Comparison of ENCODE assay signal across 8 mouse cellular contexts in genomic region chr15:80711401-80712151, GRCm38 (mm10). TPM values are rescaled to one million over a fixed set of nuclear protein-coding genes. Genes with fewer than 3 reads are reported as not detected.
DNase-seq lines count a peak whose midpoint lies in the region; ATAC-seq and TF ChIP-seq lines count a peak whose summit lies in the region.

No protein-coding gene starts in this region.

- H3K4me3 ChIP-seq in forebrain, embryonic 10.5 days, result peak overlapping the region; percentile 95
- H3K4me3 ChIP-seq in heart, embryonic 14.5 days (ENCODE audit: control insufficient read depth in 1 of 2, insufficient read depth in 1 of 2, low read depth in 1 of 2, low read length in 2 of 2), result peak overlapping the region; percentile 91 to 94
- peak overlapping the region; percentile 98 for H3K4me3 ChIP-seq in liver, postnatal 0 days (ENCODE audit: low read depth, low read length)
- H3K4me3 ChIP-seq in neural tube, embryonic 13.5 days, result peak overlapping the region; percentile 68

- peaks cover 23% of the 10 kb centered on the region for H3K4me1 ChIP-seq in forebrain, embryonic 10.5 days
- H3K4me1 ChIP-seq in heart, embryonic 14.5 days (ENCODE audit: control insufficient read depth in 2 of 2, insufficient read depth in 2 of 2, low read length in 2 of 2), result peaks cover 11 to 25% of the 10 kb centered on the region in 2 experiments
- H3K4me1 ChIP-seq in liver, postnatal 0 days (ENCODE audit: insufficient read depth), result peaks cover 28% of the 10 kb centered on the region
- peaks cover 39% of the 10 kb centered on the region for H3K4me1 ChIP-seq in neural tube, embryonic 13.5 days (replicated peaks)

- peak overlapping the region; percentile 91 for H3K27ac ChIP-seq in forebrain, embryonic 10.5 days
- H3K27ac ChIP-seq in heart, embryonic 14.5 days (replicated peaks in 1 of 2; ENCODE audit: control insufficient read depth in 1 of 2, insufficient read depth in 1 of 2, low read depth in 2 of 2, low read length in 2 of 2), result peak overlapping the region; percentile 81 to 89
- H3K27ac ChIP-seq in liver, postnatal 0 days (ENCODE audit: low read depth), result peak overlapping the region; percentile 99
- peak overlapping the region; percentile 92 for H3K27ac ChIP-seq in neural tube, embryonic 13.5 days (replicated peaks)

- WGBS in forebrain, embryonic 10.5 days, result under 1% methylated on average over 105 of the region's 106 CpGs
- under 1% methylated on average over 76 of the region's 106 CpGs for WGBS in heart, embryonic 14.5 days
- WGBS in liver, postnatal 0 days (ENCODE audit: insufficient replicate concordance), result under 1% methylated on average over 55 of the region's 106 CpGs
- WGBS in neural tube, embryonic 13.5 days, result under 1% methylated on average over 74 of the region's 106 CpGs

- H3K36me3 ChIP-seq in forebrain, embryonic 10.5 days (replicated peaks), result no peaks in the 10 kb centered on the region
- H3K36me3 ChIP-seq in heart, embryonic 14.5 days (ENCODE audit: control insufficient read depth, insufficient read depth, low read length), result no peaks in the 10 kb centered on the region
- 0 out of 2 replicates have a peak, but pooled peaks cover 3% of the 10 kb centered on the region for H3K36me3 ChIP-seq in liver, postnatal 0 days (replicated peaks; ENCODE audit: insufficient read depth, low read length)
- no peaks in the 10 kb centered on the region for H3K36me3 ChIP-seq in neural tube, embryonic 13.5 days

- peak; percentile 49 to 66 for DNase-seq in CD8-positive naive resting alpha-beta T cell, adult 2 months (ENCODE audit: low read depth in 2 of 2, low spot score in 2 of 2)
- peak; percentile 71 for DNase-seq in brain, embryonic 14.5 days (ENCODE audit: low read depth)
- DNase-seq in forebrain, embryonic 10.5 days (ENCODE audit: extremely low spot score, low spot score), result peak; percentile 61
- DNase-seq in kidney, postnatal 10 days, result peak; percentile 74
- peak; percentile 80 for DNase-seq in liver, postnatal 0 days
- DNase-seq in testis, postnatal 10 days (ENCODE audit: low spot score), result peak; percentile 79

- peaks cover 5% of the 10 kb centered on the region; the same call in 1 of the 2 replicates for H3K27me3 ChIP-seq in forebrain, embryonic 10.5 days (ENCODE audit: poor library complexity, severe bottlenecking)
- H3K27me3 ChIP-seq in heart, embryonic 14.5 days (ENCODE audit: control insufficient read depth, insufficient read depth, low read length), result no peaks in the 10 kb centered on the region
- H3K27me3 ChIP-seq in liver, postnatal 0 days (ENCODE audit: insufficient read depth, low read length), result no peaks in the 10 kb centered on the region
- H3K27me3 ChIP-seq in neural tube, embryonic 13.5 days, result no peaks in the 10 kb centered on the region

- H3K9me3 ChIP-seq in forebrain, embryonic 10.5 days, result no peaks in the 10 kb centered on the region
- no peaks in the 10 kb centered on the region for H3K9me3 ChIP-seq in heart, embryonic 14.5 days (ENCODE audit: control insufficient read depth, low read length)
- no peaks in the 10 kb centered on the region for H3K9me3 ChIP-seq in liver, postnatal 0 days (ENCODE audit: low read length)
- no peaks in the 10 kb centered on the region for H3K9me3 ChIP-seq in neural tube, embryonic 13.5 days

- peak; percentile 40; the same call in 1 of the 2 replicates for ATAC-seq in heart, embryonic 14.5 days (ENCODE audit: insufficient number of reproducible peaks, insufficient read depth, low FRiP score, low read depth)
- ATAC-seq in liver, postnatal 0 days, result peak; percentile 16
- peak; percentile 50 for ATAC-seq in neural tube, embryonic 13.5 days (ENCODE audit: low read depth)

- peak overlapping the region; percentile 86 for H3K9ac ChIP-seq in heart, embryonic 14.5 days (ENCODE audit: low read length)
- H3K9ac ChIP-seq in liver, postnatal 0 days (replicated peaks), result peak overlapping the region; percentile 100
- H3K9ac ChIP-seq in neural tube, embryonic 13.5 days, result peak overlapping the region; percentile 90

- no peak for TF ChIP-seq EP300 in liver, postnatal 0 days (IDR thresholded peaks at IDR 0.05; ENCODE audit: low read depth)

- H3K4me2 ChIP-seq in heart, embryonic 14.5 days (ENCODE audit: low read length), result peak overlapping the region; percentile 93
- peak overlapping the region; percentile 77 for H3K4me2 ChIP-seq in liver, postnatal 0 days (ENCODE audit: low read depth, low read length)
- H3K4me2 ChIP-seq in neural tube, embryonic 13.5 days, result peak overlapping the region; percentile 83

- 0 out of 2 replicates have a peak, but pooled peaks have one; percentile 11 for TF ChIP-seq POLR2A in brain, embryonic 14.5 days (IDR thresholded peaks at IDR 0.05; ENCODE audit: borderline replicate concordance, extremely low read depth, insufficient read depth, insufficient read length, poor library complexity, severe bottlenecking)

- no peak for TF ChIP-seq CTCF in brain, embryonic 14.5 days (IDR thresholded peaks at IDR 0.05; ENCODE audit: borderline replicate concordance, extremely low read depth, insufficient read depth, insufficient read length)
- TF ChIP-seq CTCF in liver, postnatal 0 days (IDR thresholded peaks at IDR 0.05; ENCODE audit: low read depth), result no peak

RNA-seq across cellular contexts. Expression of gene Tnrc6b, which starts 0.5 kb away (rescaled TPM):
- 14.7 and 46.2 TPM in 2 replicates for polyA plus RNA-seq in brain, embryonic 14.5 days (2012; rRNA removed)
- polyA plus RNA-seq in forebrain, embryonic 10.5 days (2016; fragmentation: Nextera tagmentation; extraction: Ambion mirVana), result 40.5 and 43.4 TPM in 2 replicates
- polyA plus RNA-seq in heart, embryonic 14.5 days (2014; fragmentation: Nextera tagmentation; extraction: Ambion mirVana), result 15.4 and 17.0 TPM in 2 replicates
- polyA plus RNA-seq in liver, postnatal 0 days (2015; fragmentation: Nextera tagmentation; extraction: Ambion mirVana), result 6.3 and 9.6 TPM in 2 replicates
- polyA plus RNA-seq in neural tube, embryonic 13.5 days (2015; fragmentation: Nextera tagmentation; extraction: Ambion mirVana), result 32.7 and 35.5 TPM in 2 replicates

RNA-seq across cellular contexts. Expression of gene Fam83f, which starts 39.9 kb away (rescaled TPM):
- polyA plus RNA-seq in brain, embryonic 14.5 days (2012; rRNA removed), result 0.33 and 0.36 TPM in 2 replicates
- polyA plus RNA-seq in forebrain, embryonic 10.5 days (2016; fragmentation: Nextera tagmentation; extraction: Ambion mirVana), result 0.37 and 0.68 TPM in 2 replicates
- polyA plus RNA-seq in heart, embryonic 14.5 days (2014; fragmentation: Nextera tagmentation; extraction: Ambion mirVana), result 0.07 TPM in 2 replicates
- 1.8 and 2.3 TPM in 2 replicates for polyA plus RNA-seq in liver, postnatal 0 days (2015; fragmentation: Nextera tagmentation; extraction: Ambion mirVana)
- polyA plus RNA-seq in neural tube, embryonic 13.5 days (2015; fragmentation: Nextera tagmentation; extraction: Ambion mirVana), result 0.22 and 0.28 TPM in 2 replicates

Comparison
In these comparisons a context has a peak if more than half of its experiments do, and no peak if none do; other contexts are left out.
1. Peak in every context shown above with its lines: DNase-seq, ATAC-seq, H3K4me3 ChIP-seq and H3K27ac ChIP-seq.